Mouse (Mus musculus) fibroblast of lung, adult 2 months (primary cell): ENCODE data around the gene Vps45.
"Not testable (repeated sequence)": the region's sequence is repeated elsewhere in the genome, so short reads cannot be mapped to it uniquely, and the experiment has no call there.

Source experiments
- DNase-seq: peaks from one replicate; pipeline ENCODE4 v3.0.0-alpha.2; 2011; ENCODE audit warnings: low read depth

Vps45 gene

DNA sequence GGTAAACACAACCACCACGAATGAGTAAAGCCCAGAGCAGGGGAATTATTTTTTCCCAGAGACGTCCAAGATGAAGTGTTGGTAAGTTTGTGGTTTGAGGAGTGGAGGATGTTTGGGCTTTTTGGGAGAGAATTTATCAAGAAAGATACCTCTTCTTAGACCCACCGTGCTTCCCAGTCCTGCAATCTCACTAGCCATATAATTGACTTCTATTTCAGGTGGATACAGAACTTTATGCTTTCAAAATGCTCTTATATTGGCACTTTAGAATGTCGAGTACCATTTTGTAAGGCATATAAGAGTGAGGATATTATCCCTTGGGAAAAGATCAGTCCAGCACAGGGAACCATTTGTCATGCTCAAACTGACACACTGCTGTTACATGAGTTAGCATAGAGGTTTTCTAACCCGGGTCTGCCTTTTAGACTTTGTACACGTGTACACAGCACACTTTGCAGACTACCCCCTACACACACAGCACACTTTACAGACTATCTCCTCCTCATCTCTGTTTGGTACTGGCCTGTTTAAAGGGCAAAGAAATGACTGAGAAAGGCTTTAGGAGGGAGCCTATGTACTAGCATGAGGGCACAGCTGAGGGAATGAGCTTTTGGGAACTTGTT is 61.7 kb downstream of the Vps45 start:
- DNase-seq: no peak

DNA sequence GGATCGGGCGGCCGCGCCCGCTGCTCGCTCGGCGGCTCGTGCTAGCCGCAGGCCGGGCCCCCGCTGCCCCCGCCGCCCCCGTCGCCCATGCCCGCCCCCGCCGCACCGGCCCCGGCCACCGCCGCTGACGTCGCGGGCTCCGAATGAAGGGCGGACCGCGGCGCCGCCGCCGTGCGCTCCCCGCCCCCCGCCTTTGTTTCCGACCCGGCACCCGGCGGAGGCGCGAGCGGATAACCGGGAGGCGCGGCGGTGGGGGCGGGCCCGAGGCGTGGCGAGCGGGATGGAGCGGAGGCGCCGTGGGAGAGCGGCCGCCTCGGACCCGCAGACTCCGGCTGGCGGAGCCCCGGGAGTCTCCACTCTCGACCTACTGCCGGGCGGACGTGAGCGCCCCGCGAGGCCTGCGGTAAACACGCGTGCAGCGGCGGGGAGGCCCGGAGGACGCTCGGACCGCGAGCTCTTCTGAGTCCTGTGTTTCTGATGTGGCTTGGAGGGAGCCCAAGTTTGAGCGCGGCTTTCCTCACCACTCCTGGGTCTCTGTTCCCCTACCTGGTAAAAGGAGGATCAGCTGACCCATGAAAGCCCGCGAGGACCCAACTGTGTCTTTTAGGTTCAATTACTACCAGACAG is 62.4 kb downstream of the Vps45 start, which contains the start of gene Plekho1:
Gene Plekho1 (minus strand): TSS at position 200 of the 627 bp plus-strand sequence.
- DNase-seq: no peak

DNA sequence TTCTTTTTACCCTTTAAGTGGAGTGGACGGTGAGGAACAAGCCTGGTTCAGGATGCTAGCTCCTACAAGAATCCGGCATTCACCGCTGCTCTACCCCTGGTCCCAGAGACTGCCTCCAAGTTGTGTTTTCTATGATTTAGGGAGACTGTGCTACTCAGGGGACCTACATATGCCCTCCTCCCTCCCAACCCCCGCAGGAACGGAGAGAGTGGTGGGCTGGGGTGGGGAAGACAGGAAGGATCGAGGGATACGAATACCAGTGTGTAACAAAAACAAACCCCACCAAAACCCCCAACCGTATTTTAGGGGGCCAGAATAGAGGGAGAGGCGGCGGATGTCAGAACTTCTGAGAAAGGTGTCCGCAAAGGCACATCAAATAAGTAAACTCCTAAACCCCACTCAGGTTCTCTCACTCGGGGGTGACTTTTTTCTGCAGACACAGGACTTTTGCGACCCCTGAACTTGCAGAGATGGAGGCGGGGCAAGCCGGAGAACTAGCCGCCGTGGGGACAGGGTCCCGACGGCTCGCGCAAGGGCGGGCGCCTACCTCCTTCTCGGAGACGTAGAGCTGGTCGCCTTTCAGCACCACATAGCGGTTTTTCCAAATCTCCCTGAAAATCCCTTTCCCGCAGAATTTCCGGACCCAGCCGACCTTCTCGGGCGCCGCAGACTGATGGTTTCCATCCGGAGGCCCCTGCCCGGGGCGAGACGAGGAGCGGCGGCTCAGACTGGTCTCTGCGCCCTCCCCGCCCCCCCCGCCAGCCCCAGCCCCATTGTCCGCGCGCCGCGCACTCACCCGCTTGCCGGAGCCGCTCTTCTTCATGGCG is 63.1 kb downstream of the Vps45 start:
- DNase-seq: no peak

DNA sequence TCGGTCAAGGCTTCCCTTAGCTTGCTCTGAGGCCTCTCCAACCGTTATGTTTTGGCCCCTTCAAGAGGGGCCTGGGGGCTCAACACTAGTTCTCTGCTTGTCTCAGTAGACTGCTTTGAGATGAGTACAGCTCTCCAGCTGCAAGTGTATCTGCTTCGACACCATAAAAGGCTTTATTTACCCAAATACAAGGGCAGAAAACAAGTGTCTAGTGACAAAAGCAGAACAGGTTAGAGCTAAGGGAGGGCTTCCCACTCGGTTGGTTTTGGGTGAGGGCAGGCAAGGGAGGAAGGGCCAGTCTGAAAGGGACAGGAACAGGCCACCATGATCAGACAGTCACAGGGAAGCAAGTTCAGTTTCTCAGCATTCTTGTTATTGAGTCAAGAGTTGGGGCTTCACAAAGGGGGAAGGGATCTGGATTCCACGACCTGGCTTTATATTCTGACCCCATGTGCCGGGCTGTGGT is 63.9 kb downstream of the Vps45 start:
- DNase-seq: no peak

DNA sequence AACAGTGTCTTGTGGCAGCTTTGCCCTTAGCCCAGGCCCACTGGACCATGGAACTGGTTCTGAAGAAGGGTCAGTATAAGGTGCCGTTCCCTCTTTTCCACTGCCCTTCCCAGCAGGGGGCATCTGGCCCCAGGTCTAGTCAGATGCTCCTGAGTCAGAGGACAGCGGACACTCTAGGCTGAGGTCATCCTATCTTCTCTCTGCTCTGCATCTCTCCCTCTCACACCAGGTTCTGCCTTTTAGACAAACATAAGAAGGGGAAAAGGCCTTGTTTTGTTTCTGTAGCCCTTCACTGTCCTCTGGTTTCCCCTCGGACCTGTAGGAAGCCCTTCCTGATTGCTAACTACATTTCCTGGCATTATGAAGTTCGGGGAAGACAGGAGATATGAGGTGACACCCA is 64.4 kb downstream of the Vps45 start:
- DNase-seq: no peak

DNA sequence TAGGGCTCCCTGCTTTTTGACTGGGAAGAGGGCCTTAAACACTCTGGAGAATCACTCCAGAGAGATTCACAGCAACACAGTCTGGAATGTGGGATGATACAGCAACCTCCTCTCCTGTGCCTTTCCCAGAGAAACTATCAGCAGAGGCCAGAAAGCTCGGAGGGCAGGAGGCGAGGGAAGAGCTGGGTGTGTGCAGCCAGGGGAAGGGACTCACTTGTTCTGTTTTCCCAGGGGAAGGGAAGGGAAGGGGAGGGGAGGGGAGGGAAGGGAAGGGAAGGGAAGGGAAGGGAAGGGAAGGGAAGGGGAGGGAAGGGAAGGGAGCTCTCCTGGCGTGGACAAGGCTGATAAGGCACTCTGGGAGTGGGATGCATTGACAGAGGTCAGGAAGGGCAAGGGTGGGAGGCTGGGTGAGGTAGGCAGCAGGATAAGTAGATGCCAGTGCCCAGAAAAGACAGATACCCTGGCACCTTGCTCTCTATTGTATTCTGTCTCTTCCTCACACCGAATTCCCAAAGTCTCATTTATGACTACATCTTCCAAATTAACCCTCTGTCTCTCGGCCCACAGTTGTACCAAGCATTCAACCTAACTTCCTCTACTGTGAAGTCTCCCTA is 65.2 kb downstream of the Vps45 start:
- DNase-seq: no peak

DNA sequence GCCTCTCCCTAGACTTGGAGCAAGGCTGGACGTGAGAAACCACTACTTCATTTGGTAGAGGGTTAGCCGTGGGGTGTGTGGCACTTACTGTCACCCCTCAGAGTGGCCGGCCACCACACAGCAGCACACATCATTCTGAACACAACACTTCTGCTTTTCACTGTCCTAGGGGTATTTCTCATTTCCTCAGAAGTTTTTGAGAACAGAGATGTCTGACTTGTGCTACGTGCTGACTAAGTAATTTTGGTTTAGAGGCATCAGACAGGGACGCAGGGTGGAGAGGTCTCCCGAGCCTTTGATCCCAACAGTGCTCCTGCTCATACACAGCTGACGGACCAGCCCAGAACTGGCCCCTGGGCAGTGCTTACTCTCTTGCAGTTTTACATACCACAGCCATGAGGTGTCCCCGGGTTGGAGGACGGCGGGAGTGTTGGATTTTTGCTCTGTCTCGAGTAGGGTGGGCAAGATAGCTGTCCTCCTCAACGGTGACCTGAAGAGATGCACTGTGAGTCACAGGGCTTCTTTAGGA is 67.8 kb downstream of the Vps45 start:
- DNase-seq: no peak

DNA sequence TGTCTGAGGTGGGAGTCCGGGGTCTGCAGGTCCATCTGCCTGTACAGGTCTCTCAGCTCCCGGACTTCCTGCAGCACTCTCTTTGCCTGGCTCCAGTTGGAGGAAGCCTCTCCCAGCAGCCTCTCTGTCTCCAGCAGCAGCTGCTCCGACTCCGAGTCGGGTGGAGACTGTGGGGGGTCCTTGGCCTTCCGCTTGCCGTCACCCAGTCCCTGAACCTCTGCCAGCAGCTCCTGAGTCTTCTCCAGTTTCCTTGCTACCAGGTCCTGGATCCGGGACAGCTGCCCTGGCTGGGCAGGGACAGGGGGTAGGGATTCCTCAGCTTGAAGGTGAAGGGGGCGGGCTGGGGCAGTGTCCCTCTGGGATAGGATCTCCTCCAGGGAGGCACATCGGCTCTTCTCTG is 69.3 kb downstream of the Vps45 start:
- no peak for DNase-seq

DNA sequence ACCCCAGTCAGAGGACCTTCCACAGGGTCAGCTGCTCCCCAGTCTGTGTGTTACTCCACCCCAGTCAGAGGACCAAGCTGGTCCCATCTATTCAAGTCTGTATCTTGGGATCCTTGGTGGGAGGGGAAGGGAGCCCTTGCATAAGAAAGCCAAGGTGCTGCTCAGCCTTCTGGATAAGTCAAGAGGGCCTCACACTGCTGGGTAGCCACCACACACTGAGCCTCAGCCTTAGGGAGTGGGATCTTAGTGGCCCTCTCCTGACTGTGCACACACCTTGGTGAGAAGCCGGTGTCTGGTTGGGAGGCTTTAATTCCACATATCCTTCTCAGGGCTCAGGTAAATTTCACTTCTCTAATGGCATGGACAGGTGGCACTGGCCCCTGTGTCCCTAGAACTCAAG is 70.1 kb downstream of the Vps45 start:
- DNase-seq: no peak

DNA sequence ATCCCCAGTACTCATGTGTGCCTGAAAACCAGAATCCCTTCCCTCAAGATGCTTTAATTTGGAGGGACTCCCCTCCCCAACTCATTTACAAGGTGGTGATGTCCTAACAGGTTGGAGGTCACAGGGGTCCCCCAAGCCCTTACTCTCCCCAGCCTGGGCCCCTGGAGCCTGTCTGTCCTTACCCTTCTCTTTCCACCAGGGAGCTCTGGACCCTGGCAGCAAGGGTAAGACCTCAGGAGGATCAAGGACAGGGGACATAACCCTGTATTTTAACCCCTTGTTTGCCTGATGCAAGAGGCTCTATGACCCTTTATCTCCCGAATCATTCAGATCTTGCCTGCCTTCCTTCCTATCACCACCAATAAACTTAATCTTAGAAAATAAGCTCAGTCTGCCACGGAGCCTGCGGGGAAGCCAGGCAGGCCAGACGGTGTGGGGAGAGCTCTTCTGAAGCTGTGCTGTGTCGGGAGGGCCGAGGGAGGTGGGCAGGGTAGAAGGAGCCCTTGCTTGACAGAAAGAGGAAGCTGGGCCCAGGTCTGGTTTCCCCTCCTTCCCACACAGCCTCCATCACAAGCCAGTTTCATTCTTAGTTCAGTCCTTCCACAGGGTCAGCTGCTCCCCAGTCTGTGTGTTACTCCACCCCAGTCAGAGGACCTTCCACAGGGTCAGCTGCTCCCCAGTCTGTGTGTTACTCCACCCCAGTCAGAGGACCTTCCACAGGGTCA is 70.7 kb downstream of the Vps45 start:
- DNase-seq: no peak

DNA sequence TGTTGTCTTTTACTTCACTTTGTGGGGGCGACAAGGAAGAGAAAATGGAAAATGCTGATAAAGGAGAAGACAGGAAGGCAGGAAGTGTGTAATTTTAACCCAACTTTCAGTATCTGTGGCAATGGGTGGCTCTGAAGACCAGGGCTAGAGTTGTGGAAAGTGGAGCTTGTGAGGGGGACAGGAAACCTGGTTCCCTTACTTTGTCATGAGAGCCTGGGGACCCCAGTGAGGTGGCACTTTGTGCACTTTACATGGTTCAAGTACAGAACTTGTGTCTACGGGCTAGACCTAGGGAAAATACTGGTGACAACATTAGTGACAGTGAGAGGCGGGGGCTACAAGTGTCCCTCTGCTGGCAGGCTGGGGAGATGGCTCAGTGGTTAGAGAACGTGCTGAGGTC is 71.3 kb downstream of the Vps45 start:
- no peak for DNase-seq

DNA sequence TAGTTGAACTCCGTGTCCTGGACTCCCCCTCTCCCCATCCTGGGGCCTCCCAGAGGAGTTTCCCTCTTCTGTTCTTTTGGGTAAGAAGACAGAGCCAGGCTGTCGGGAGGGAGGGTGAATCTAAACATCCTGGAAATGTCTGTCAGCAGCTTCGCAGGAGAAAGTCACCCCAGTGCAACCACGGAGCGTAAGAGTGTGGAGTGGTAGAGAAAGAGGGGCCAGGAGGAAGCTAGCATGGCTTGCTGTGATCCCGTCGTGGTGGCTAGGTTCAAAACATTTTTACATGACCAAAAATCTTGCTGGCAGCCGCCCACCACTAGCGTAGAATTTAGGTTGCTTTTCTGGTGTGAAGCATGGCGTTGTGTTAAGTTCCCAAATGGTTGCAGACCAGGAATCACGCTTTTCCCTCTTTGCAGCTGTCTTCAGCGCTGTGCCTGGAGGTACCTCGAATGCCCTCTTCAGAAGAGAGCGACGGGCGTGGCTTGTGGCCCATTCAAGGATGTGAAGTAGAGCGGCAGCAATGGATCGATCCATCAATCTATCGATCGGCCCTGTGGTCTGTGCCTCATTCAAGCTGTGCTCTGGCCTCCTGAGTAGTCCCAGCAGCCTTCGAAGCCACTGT is 72.2 kb downstream of the Vps45 start:
- DNase-seq: no peak

DNA sequence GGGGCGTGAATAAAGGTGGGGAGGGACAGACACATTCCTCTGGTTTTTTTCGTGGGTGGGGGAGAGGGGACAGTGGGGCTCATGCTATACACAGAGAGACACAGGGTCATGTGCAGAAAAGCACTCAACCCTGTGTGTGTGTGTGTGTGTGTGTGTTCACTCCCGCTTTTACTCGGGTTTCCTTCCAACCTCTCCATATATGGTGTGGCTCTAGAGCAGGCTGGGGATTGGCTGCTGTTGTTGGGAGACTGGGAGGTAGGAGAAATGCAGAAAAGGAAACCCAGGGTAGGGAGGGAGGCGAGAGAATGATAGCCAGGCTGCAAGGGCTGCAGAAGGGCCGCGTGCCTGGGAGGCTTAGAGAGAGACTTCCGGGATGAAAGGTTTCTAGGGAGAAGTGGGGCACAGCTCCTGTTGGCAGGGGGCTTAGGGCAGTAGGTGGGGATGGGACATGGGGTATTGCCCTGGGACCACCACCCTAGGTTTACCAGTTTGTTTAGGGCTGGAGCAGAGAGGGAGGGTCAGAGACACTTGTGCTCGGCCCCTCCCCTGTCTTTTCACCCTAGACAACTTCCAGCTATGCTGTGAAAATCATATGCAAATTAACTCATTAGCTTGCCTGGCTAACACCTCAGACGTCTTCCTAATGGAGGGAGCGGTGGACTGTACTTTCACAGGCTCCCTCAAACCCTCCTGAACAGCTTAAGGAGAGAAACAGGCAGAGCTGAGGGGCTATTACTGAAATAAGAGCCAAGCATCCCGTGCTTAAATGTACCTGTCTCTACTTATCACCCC is 72.9 kb downstream of the Vps45 start:
- no peak for DNase-seq

DNA sequence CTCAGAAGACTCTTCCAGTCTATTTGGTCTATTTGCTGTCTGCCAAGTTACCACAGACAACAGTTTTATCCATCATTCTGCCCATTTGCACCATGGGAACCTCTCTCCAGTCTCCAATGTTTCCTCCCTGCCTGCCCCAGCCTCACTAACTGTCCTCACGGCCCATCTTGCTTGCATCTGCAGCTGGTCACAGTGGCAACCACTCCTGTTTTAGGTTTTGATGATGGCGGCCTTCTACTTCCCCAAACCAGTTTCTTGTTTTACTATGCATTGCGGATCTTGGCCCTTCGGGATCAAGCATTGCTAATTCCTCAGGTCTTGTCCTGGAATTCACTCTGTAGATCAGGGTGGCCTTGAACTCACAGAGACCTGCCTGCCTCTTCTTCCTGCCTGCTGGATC is 76.1 kb downstream of the Vps45 start:
- no peak for DNase-seq

DNA sequence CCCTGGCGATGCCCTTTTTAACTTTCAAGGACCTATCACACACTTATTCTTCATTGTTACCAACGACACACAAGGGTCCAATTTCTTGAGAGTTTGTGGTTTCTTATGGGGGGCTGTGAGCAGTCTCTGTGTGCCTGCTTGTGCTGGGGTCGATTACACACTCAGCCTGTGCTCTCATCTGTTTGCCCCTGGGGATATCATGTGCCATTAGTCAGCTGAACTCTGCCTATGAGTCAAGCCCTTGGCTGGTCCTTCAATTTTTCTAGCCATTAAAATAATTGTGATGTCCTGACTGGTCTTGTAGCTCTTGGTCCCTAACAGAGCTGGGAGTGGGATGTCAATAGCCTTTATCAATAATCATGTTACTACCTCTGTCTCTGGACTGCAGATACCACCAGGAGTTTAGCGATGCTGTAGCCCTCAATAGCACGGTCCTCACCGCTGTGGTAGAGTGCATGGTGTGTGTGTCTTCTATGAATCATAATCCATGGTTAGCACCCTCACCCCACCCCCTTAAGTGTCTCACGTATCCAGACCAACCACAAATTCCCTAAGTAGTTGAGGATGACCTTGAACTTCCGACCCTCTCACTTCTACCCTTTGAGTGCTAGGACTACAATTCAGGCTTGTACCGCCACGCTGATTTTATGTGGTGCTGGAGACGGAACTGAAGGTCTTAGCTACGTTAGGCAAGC is 77.8 kb downstream of the Vps45 start:
- DNase-seq: no peak

DNA sequence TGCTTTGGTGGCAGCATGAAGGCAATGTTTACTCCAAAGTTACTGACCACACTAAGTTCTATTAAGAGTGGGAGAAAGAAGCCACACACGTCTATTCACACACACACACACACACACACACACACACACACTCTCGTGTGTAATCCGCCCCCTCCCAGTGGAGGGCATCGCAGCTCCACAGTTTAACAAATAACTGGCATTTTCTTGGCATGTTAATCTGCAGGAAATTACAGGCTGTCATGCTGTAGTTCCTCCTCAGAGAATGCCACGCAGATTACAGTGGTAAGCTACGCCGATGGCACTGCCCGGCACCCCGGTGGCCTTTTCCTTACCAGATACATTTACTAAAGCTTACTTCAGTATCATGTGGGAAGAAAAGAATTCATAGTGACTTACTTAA is 80.0 kb downstream of the Vps45 start:
- no peak for DNase-seq

DNA sequence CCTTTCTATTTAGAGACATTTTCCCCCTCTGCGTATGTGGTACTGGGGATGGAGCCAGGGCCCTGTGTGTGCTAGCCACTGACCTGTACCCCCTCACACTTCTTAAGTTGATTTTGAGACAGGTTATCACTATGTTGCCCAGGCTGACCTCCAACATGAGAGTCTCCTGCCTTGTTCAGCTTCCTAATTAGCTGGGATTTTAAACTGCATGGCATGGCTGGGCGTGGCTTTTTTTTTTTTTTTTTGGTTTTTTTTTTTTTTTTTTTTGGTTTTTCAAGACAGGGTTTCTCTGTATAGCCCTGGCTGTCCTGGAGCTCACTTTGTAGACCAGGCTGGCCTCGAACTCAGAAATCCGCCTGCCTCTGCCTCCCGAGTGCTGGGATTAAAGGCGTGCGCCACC is 80.7 kb downstream of the Vps45 start:
- DNase-seq: not testable (repeated sequence)

DNA sequence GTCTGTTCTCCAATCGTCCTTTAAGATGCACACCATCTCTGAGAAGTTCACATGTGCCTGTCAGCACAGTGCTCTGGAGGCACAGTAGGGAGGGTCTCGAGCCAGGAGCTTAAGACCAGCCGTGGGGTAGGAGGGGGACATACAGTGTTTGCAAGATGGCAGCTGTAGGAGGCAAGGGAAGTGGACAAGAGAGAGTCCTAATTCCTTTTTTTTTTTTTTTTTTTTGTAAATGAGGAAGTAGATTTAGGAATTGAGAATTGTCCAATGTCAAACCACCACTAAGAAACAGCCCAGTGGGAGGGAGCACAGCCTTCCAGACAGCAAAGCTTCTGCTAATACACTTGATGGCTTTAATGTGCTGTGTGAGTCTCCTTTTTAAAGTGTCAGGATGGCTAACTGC is 81.2 kb downstream of the Vps45 start:
- DNase-seq: no peak

DNA sequence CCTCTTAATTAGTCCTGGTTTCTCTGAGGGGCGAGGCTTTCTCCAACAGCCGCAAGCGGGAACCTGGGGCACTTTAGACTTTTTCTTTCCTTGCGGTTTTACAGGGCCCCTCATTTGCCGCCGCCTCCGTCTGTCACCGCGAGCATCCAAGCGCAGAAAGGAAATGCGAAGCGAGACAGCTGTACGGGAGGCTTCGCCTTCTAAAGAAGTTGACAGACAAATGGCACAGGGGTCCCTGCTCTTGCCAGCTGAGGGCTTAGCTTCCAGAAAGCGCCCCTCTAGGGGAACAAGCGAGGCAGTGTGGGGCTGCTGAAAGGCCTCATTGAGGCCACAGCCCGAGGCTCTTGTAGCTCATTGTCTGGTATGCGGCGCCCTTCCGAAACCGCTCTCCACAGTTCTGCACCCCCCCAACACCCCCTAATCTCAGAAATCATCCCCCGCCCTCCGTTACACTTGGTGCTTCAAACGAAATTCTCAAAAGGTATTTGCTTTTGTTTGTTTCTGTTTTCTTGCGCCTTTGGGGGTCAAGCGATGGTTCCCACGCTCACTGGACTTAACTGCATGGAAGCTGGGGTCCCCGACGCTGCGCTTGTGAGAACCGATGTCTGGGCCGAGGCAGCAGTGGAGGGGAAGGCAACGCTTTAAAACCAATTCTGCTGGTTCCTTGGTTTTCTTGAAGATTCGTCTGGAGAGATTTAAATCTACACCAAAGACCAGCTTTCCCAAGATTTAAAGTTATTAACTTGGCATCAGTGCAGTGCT is 85.2 kb downstream of the Vps45 start:
- DNase-seq: no peak
